Mouse (Mus musculus): ENCODE measurements at regions not wholly inside any gene's neighbourhood (a gene's known extent, or its start where the extent isn't known, plus 50 kb on each side); places are given as distances from the start of the nearest gene placed in this dataset.

DNA sequence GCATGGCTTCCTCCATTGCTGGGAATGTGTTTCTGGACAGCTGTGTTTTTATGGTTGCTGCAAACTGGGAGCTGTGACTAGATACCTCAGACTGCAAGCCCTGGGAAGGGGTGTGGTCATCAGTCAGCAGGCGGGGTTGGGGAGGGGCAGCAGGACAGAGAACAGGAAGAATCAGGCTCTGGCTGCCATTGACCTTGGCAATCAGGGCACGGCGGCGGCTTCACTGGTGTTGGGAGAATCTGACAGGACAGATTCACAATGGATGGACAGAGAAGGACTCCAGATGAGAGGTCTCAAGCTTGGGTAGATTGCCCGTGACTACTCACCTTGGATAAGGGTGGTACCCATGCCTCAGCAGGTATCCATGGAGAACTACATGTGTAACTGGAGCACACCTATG, 64.5 kb upstream of the Ajap1 start:
- TF ChIP-seq CTCF (IDR thresholded peaks at IDR 0.05; ENCODE audit: borderline replicate concordance, extremely low read depth, insufficient read depth, insufficient read length) (no peak), POLR2A (IDR thresholded peaks at IDR 0.05; ENCODE audit: borderline replicate concordance, extremely low read depth, insufficient read depth, insufficient read length, poor library complexity, severe bottlenecking) (no peak)

Data from brain, embryonic 14.5 days (tissue).